Mouse (Mus musculus): ENCODE measurements around the gene Kif1c. TPM values are rescaled to one million over a fixed set of nuclear protein-coding genes. Genes with fewer than 3 reads are reported as not detected.

Gene Kif1c
- polyA plus RNA-seq, 1 experiment from 2014 or later, result 1.5 TPM

GRCm38 (mm10) chr11:70655571-70656455 lies 44.5 kb upstream of the Kif1c start:
- no peak for ATAC-seq
- under 1% methylated on average over 57 of the region's 61 CpGs for WGBS
- Histone ChIP-seq H3K9me3 (ENCODE audit: control insufficient read depth, low read length) (no peaks in the 10 kb centered on the region), H3K4me3 (replicated peaks; ENCODE audit: low read length) (peak overlapping the region; percentile 100), H3K36me3 (ENCODE audit: control insufficient read depth, insufficient read depth) (peaks cover 9% of the 10 kb centered on the region), H3K27me3 (replicated peaks; ENCODE audit: control insufficient read depth, insufficient read depth, low read length) (no peaks in the 10 kb centered on the region), H3K4me2 (ENCODE audit: low read length) (peak overlapping the region; percentile 98), H3K27ac (ENCODE audit: low read length) (peak overlapping the region; percentile 95), H3K9ac (replicated peaks; ENCODE audit: low read depth, low read length) (peak overlapping the region; percentile 96), H3K4me1 (replicated peaks; ENCODE audit: control insufficient read depth, insufficient read depth, low read length) (peaks cover 32% of the 10 kb centered on the region)

DNA sequence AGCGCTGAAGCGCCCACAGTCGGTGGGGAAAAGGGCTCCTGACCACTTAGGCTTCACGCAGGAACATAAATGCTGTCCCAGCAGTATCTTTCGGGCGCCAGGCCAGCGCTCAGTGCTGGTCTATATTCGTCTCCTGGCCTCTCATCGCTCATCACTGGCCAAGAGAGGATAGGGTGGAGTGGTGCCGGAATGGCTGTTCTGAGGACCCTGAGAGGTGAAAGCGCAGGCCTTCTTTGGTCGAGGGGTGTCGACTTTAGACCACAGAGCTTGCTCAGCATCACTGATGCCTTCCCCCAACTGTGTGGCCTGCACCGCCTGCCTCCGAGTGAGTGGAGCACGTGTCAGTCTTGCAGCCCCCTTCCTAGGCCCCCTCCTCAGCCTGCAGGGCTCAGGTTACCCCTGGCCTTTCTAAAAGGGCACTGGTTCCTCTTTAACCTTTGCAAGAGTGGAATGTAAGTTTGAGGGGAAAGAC lies 43.9 kb upstream of the Kif1c start:
- WGBS, result 8% methylated on average over 16 of the region's 16 CpGs
- H3K9me3 ChIP-seq (ENCODE audit: control insufficient read depth, low read length), result no peaks in the 10 kb centered on the region
- H3K4me1 ChIP-seq (replicated peaks; ENCODE audit: control insufficient read depth, insufficient read depth, low read length), result peaks cover 32% of the 10 kb centered on the region
- no peaks in the 10 kb centered on the region for H3K27me3 ChIP-seq (replicated peaks; ENCODE audit: control insufficient read depth, insufficient read depth, low read length)
- H3K36me3 ChIP-seq (ENCODE audit: control insufficient read depth, insufficient read depth), result peaks cover 4% of the 10 kb centered on the region; the same call in 1 of the 2 replicates
- no peak for ATAC-seq
- no peak overlapping the region; the same call in 1 of the 2 replicates for H3K4me3 ChIP-seq (replicated peaks; ENCODE audit: low read length)
- H3K9ac ChIP-seq (replicated peaks; ENCODE audit: low read depth, low read length), result 0 out of 2 replicates have a peak overlapping the region, but pooled peaks have one; percentile 2
- H3K27ac ChIP-seq (ENCODE audit: low read length), result no peak overlapping the region
- peak overlapping the region; percentile 98 for H3K4me2 ChIP-seq (ENCODE audit: low read length)

DNA sequence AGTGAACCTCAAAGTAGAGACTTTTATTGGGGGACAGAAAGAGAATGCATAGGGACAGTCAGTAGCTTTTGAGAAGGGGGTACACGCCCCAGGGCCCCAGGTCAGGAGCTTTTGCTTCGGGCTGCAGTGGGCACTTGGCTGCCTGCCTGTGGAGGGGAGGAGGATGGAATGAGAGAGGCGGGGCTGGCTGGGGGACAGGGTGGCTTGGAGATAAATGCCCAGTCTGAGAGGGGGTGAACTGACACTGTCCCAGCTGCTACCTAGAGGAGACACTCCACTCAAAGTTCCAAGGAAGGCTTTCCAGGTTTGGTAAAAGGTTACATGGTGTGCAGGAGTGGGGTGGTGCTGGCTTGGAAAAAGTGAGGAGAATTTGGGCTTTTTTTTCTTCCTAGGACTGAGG lies 43.4 kb upstream of the Kif1c start, which contains the start of gene Eno3:
Eno3 (plus strand) TSS at position 239 of the 400 bp plus-strand sequence.
- peak within 1 kb of the TSS; percentile 58 for H3K9ac ChIP-seq (replicated peaks; ENCODE audit: low read depth, low read length)
- no peak for ATAC-seq
- H3K4me3 ChIP-seq (replicated peaks; ENCODE audit: low read length), result peak within 1 kb of the TSS; percentile 100
- peaks cover 29% of the 10 kb centered on the region for H3K4me1 ChIP-seq (replicated peaks; ENCODE audit: control insufficient read depth, insufficient read depth, low read length)
- WGBS, result 9% methylated on average over 3 of the region's 3 CpGs
- H3K27ac ChIP-seq (ENCODE audit: low read length), result no peak within 1 kb of the TSS; the same call in 1 of the 2 replicates
- peak within 1 kb of the TSS; percentile 98 for H3K4me2 ChIP-seq (ENCODE audit: low read length)
- no peaks in the 10 kb centered on the region for H3K9me3 ChIP-seq (ENCODE audit: control insufficient read depth, low read length)
- peaks cover 5% of the 10 kb centered on the region; the same call in 1 of the 2 replicates for H3K36me3 ChIP-seq (ENCODE audit: control insufficient read depth, insufficient read depth)
- no peaks in the 10 kb centered on the region for H3K27me3 ChIP-seq (replicated peaks; ENCODE audit: control insufficient read depth, insufficient read depth, low read length)

- Histone ChIP-seq H3K36me3 (ENCODE audit: control insufficient read depth, insufficient read depth) (peaks cover 6% of the 10 kb centered on the region; the same call in 1 of the 2 replicates), H3K27me3 (replicated peaks; ENCODE audit: control insufficient read depth, insufficient read depth, low read length) (no peaks in the 10 kb centered on the region), H3K4me3 (replicated peaks; ENCODE audit: low read length) (no peak overlapping the region), H3K4me2 (ENCODE audit: low read length) (no peak overlapping the region), H3K27ac (ENCODE audit: low read length) (no peak overlapping the region), H3K4me1 (replicated peaks; ENCODE audit: control insufficient read depth, insufficient read depth, low read length) (peaks cover 23% of the 10 kb centered on the region), H3K9me3 (ENCODE audit: control insufficient read depth, low read length) (no peaks in the 10 kb centered on the region), H3K9ac (replicated peaks; ENCODE audit: low read depth, low read length) (no peak overlapping the region)
- 59% methylated on average over 6 of the region's 6 CpGs for WGBS
- no peak for ATAC-seq
Observed at GRCm38 (mm10) chr11:70657573-70657972, 42.8 kb upstream of the Kif1c start.

DNA sequence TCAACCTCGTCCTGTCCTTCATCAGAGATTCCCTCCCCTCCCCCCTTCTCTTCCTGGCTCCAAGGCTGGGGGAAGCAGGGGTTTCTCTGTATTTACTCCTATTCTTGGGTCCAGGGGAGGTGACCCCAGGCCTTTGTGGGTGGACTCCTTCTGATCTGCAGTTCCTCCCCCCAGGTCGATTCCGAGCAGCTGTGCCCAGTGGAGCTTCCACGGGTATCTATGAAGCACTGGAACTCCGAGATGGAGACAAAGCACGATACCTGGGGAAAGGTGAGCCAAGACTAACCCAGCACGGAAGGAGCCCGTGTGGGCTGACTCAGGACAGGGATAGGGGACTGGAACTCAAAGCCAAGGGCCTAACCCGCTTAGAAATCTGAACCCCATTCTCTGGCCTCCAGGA lies 42.4 kb upstream of the Kif1c start:
- no peak for ATAC-seq
- peaks cover 19% of the 10 kb centered on the region for H3K4me1 ChIP-seq (replicated peaks; ENCODE audit: control insufficient read depth, insufficient read depth, low read length)
- WGBS, result 69% methylated on average over 9 of the region's 9 CpGs
- no peaks in the 10 kb centered on the region for H3K27me3 ChIP-seq (replicated peaks; ENCODE audit: control insufficient read depth, insufficient read depth, low read length)
- H3K9me3 ChIP-seq (ENCODE audit: control insufficient read depth, low read length), result no peaks in the 10 kb centered on the region
- H3K4me2 ChIP-seq (ENCODE audit: low read length), result no peak overlapping the region
- peaks cover 9% of the 10 kb centered on the region; the same call in 1 of the 2 replicates for H3K36me3 ChIP-seq (ENCODE audit: control insufficient read depth, insufficient read depth)
- H3K4me3 ChIP-seq (replicated peaks; ENCODE audit: low read length), result no peak overlapping the region
- no peak overlapping the region for H3K9ac ChIP-seq (replicated peaks; ENCODE audit: low read depth, low read length)
- no peak overlapping the region for H3K27ac ChIP-seq (ENCODE audit: low read length)

- H3K4me3 ChIP-seq (replicated peaks; ENCODE audit: low read length), result no peak overlapping the region
- no peak for ATAC-seq
- H3K36me3 ChIP-seq (ENCODE audit: control insufficient read depth, insufficient read depth), result peaks cover 12% of the 10 kb centered on the region; the same call in 1 of the 2 replicates
- H3K9me3 ChIP-seq (ENCODE audit: control insufficient read depth, low read length), result no peaks in the 10 kb centered on the region
- H3K4me2 ChIP-seq (ENCODE audit: low read length), result no peak overlapping the region
- H3K27ac ChIP-seq (ENCODE audit: low read length), result no peak overlapping the region
- no peaks in the 10 kb centered on the region for H3K27me3 ChIP-seq (replicated peaks; ENCODE audit: control insufficient read depth, insufficient read depth, low read length)
- 93% methylated on average over 5 of the region's 5 CpGs for WGBS
- H3K9ac ChIP-seq (replicated peaks; ENCODE audit: low read depth, low read length), result no peak overlapping the region
- H3K4me1 ChIP-seq (replicated peaks; ENCODE audit: control insufficient read depth, insufficient read depth, low read length), result peaks cover 14% of the 10 kb centered on the region
Observed at GRCm38 (mm10) chr11:70658521-70658920, 41.8 kb upstream of the Kif1c start.

DNA sequence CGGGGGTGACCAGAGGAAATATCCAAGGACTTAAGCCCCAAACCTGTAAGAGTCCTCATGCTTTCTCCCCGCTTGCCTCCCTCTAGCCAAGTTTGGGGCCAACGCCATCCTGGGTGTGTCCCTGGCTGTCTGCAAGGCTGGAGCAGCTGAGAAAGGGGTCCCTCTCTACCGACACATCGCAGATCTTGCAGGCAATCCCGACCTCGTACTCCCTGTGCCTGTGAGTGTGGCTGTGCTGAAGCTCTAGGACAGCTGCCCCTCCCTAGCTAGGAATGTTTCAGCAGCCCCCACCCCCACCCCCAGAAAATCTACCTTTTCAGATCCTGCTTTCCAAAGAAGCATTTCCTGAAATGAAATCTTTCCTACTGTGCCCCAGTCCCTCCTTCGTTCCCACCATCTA lies 41.4 kb upstream of the Kif1c start:
- Histone ChIP-seq H3K27ac (ENCODE audit: low read length) (no peak overlapping the region), H3K9me3 (ENCODE audit: control insufficient read depth, low read length) (no peaks in the 10 kb centered on the region), H3K27me3 (replicated peaks; ENCODE audit: control insufficient read depth, insufficient read depth, low read length) (no peaks in the 10 kb centered on the region), H3K4me2 (ENCODE audit: low read length) (no peak overlapping the region), H3K9ac (replicated peaks; ENCODE audit: low read depth, low read length) (no peak overlapping the region), H3K4me1 (replicated peaks; ENCODE audit: control insufficient read depth, insufficient read depth, low read length) (peaks cover 14% of the 10 kb centered on the region), H3K4me3 (replicated peaks; ENCODE audit: low read length) (no peak overlapping the region), H3K36me3 (ENCODE audit: control insufficient read depth, insufficient read depth) (peaks cover 14% of the 10 kb centered on the region)
- 83% methylated on average over 8 of the region's 8 CpGs for WGBS
- no peak for ATAC-seq

- H3K27me3 ChIP-seq (replicated peaks; ENCODE audit: control insufficient read depth, insufficient read depth, low read length), result no peaks in the 10 kb centered on the region
- no peak for ATAC-seq
- 94% methylated on average over 8 of the region's 8 CpGs for WGBS
Observed at GRCm38 (mm10) chr11:70660571-70660970, 39.8 kb upstream of the Kif1c start.

GRCm38 (mm10) chr11:70663101-70663500 lies 37.2 kb upstream of the Kif1c start:
- Histone ChIP-seq H3K27me3 (replicated peaks; ENCODE audit: control insufficient read depth, insufficient read depth, low read length) (no peaks in the 10 kb centered on the region), H3K4me1 (replicated peaks; ENCODE audit: control insufficient read depth, insufficient read depth, low read length) (peaks cover 8% of the 10 kb centered on the region), H3K36me3 (ENCODE audit: control insufficient read depth, insufficient read depth) (peaks cover 26% of the 10 kb centered on the region), H3K4me2 (ENCODE audit: low read length) (no peak overlapping the region), H3K27ac (ENCODE audit: low read length) (no peak overlapping the region), H3K9me3 (ENCODE audit: control insufficient read depth, low read length) (no peaks in the 10 kb centered on the region), H3K9ac (replicated peaks; ENCODE audit: low read depth, low read length) (no peak overlapping the region), H3K4me3 (replicated peaks; ENCODE audit: low read length) (no peak overlapping the region)
- 96% methylated on average over 8 of the region's 8 CpGs for WGBS
- no peak for ATAC-seq

More at GRCm38 (mm10) chr11:70660571-70660970, 39.8 kb upstream of the Kif1c start:
- Histone ChIP-seq H3K4me2 (ENCODE audit: low read length) (no peak overlapping the region), H3K9ac (replicated peaks; ENCODE audit: low read depth, low read length) (no peak overlapping the region), H3K4me1 (replicated peaks; ENCODE audit: control insufficient read depth, insufficient read depth, low read length) (peaks cover 9% of the 10 kb centered on the region), H3K9me3 (ENCODE audit: control insufficient read depth, low read length) (no peaks in the 10 kb centered on the region), H3K4me3 (replicated peaks; ENCODE audit: low read length) (no peak overlapping the region), H3K27ac (ENCODE audit: low read length) (no peak overlapping the region), H3K36me3 (ENCODE audit: control insufficient read depth, insufficient read depth) (peaks cover 26% of the 10 kb centered on the region)
